Mouse (Mus musculus) testis, adult 2 months (tissue): ENCODE results near the gene Scn3b.

Experiments
- CTCF ChIP-seq: fragments of 200-500 bp; IDR thresholded peaks from 2 replicates; pipeline ENCODE4 v1.5.1; 2012; ENCODE audit warnings: low read depth, mild to moderate bottlenecking, inconsistent platforms, low read length, moderate library complexity; ENCODE audit not compliant: control insufficient read depth, insufficient read depth, insufficient replicate concordance
- POLR2A ChIP-seq: fragments of 200-500 bp; IDR thresholded peaks from 2 replicates; pipeline ENCODE4 v1.6.1; 2012; ENCODE audit warnings: low read depth, mild to moderate bottlenecking, inconsistent platforms, low read length, moderate library complexity; ENCODE audit not compliant: control insufficient read depth

- TF ChIP-seq CTCF (no peak), POLR2A (no peak)
These were observed 14.0 kb downstream of the Scn3b start for GRCm38 (mm10) chr9:40282968-40283367.
